Mouse (Mus musculus): ENCODE results near the gene Tmem238l. TPM values are rescaled to one million over a fixed set of nuclear protein-coding genes. Genes with fewer than 3 reads are reported as not detected.

The Tmem238l gene
- total RNA-seq, 4 experiments from 2014 or later: not detected

Other genes with a start within 250 kb of the Tmem238l start
- gene Pirt, start 44.7 kb upstream of the Tmem238l start, total RNA-seq (2022): 1 to 10 TPM; 1.8 to 3.4 (median 2.3) TPM
- 1 to 10 TPM in 2 of 4 experiments, under 1 TPM in 2; 0.45 to 1.4 (median 0.96) TPM for gene Tmem220, start 68.5 kb downstream of the Tmem238l start, total RNA-seq (2022)
- gene Adprm, start 96.0 kb downstream of the Tmem238l start, total RNA-seq (2022): 10 to 100 TPM; 24.0 to 31.6 (median 29.5) TPM
- 10 to 100 TPM in 1 of 4 experiments, 1 to 10 TPM in 3; 8.0 to 11.0 (median 9.7) TPM for gene Sco1, start 96.0 kb downstream of the Tmem238l start, total RNA-seq (2022)
- gene Myh3, start 121.7 kb downstream of the Tmem238l start, total RNA-seq (2022): 1 to 10 TPM in 1 of 4 experiments, under 1 TPM in 3; 0.50 to 1.1 (median 0.81) TPM
- gene Myh2, start 214.4 kb downstream of the Tmem238l start, total RNA-seq (2022): under 1 TPM; 0.19 to 0.61 (median 0.29) TPM
- under 1 TPM; 0.08 to 0.37 (median 0.16) TPM for gene Myh1, start 243.4 kb downstream of the Tmem238l start, total RNA-seq (2022)

Measured in layer of hippocampus, adult 8-10 months (tissue).